Mouse (Mus musculus): ENCODE data around the gene Prelid1. TPM values are rescaled to one million over a fixed set of nuclear protein-coding genes. Genes with fewer than 3 reads are reported as not detected.

Gene Prelid1
- polyA plus RNA-seq, 1 experiment = 145 TPM

Other genes starting within 250 kb of the Prelid1 start
- 19.9 and 22.8 TPM in 2 replicates for gene Uimc1, start 220.2 kb upstream of the Prelid1 start, polyA plus RNA-seq (2012; rRNA removed)
- 44.3 and 53.4 TPM in 2 replicates for gene Zfp346, start 215.2 kb upstream of the Prelid1 start, polyA plus RNA-seq (2012; rRNA removed)
- gene Gm17617, start 187.0 kb upstream of the Prelid1 start, polyA plus RNA-seq (2012; rRNA removed) = not detected in 2 replicates
- gene Fgfr4, start 167.9 kb upstream of the Prelid1 start, polyA plus RNA-seq (2012; rRNA removed) = 0.38 and 0.54 TPM in 2 replicates
- 38.3 and 41.3 TPM in 2 replicates for gene Nsd1, start 110.7 kb upstream of the Prelid1 start, polyA plus RNA-seq (2012; rRNA removed)
- 142 and 148 TPM in 2 replicates for gene Rab24, start 1.4 kb downstream of the Prelid1 start, polyA plus RNA-seq (2012; rRNA removed)
- gene Mxd3, start 9.3 kb downstream of the Prelid1 start, polyA plus RNA-seq (2012; rRNA removed) = 1.3 and 1.5 TPM in 2 replicates
- 52.9 and 57.3 TPM in 2 replicates for gene Lman2, start 42.3 kb downstream of the Prelid1 start, polyA plus RNA-seq (2012; rRNA removed)
- gene Rgs14, start 49.2 kb downstream of the Prelid1 start, polyA plus RNA-seq (2012; rRNA removed) = 32.8 and 44.1 TPM in 2 replicates
- 0.54 and 0.55 TPM in 2 replicates for gene Slc34a1, start 77.7 kb downstream of the Prelid1 start, polyA plus RNA-seq (2012; rRNA removed)
- gene Pfn3, start 94.7 kb downstream of the Prelid1 start, polyA plus RNA-seq (2012; rRNA removed) = 0.34 and 0.42 TPM in 2 replicates
- gene F12, start 106.3 kb downstream of the Prelid1 start, polyA plus RNA-seq (2012; rRNA removed) = 0.57 and 0.82 TPM in 2 replicates
- 70.6 and 74.3 TPM in 2 replicates for gene Grk6, start 124.6 kb downstream of the Prelid1 start, polyA plus RNA-seq (2012; rRNA removed)
- 67.1 and 81.0 TPM in 2 replicates for gene Prr7, start 143.8 kb downstream of the Prelid1 start, polyA plus RNA-seq (2012; rRNA removed)
- 366 and 391 TPM in 2 replicates for gene Dbn1, start 167.6 kb downstream of the Prelid1 start, polyA plus RNA-seq (2012; rRNA removed)
- gene Pdlim7, start 193.2 kb downstream of the Prelid1 start, polyA plus RNA-seq (2012; rRNA removed) = 174 and 242 TPM in 2 replicates
- 14.7 and 19.6 TPM in 2 replicates for gene Dok3, start 208.8 kb downstream of the Prelid1 start, polyA plus RNA-seq (2012; rRNA removed)
- gene Ddx41, start 216.2 kb downstream of the Prelid1 start, polyA plus RNA-seq (2012; rRNA removed) = 83.9 and 92.8 TPM in 2 replicates

All from frontal cortex, adult 2 months (tissue).